Mouse (Mus musculus): ENCODE measurements around the gene Prkar2b.
"Not testable (repeated sequence)": the region's sequence is repeated elsewhere in the genome, so short reads cannot be mapped to it uniquely, and the experiment has no call there.

The Prkar2b gene

DNA sequence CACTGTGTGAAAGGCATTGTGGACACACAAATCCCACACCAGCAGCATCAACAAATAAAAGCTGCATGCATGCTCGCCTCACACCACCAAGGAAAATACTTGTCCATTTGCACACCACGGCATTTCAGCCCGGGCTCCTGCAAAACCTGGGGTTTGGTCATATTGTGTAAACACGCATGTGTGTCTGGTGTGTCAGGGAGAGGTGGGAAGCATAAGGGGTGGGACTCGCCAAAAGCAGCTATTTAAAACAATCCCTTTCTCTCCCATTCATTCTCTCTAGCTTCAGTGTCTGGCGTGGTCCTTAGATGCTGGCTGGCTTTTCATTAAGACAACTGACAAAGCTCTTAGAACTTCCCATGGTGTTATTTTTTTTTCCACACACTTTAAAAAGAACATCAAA, 1.4 kb downstream of the Prkar2b start:
- DNase-seq (ENCODE audit: low spot score) = no peak

DNA sequence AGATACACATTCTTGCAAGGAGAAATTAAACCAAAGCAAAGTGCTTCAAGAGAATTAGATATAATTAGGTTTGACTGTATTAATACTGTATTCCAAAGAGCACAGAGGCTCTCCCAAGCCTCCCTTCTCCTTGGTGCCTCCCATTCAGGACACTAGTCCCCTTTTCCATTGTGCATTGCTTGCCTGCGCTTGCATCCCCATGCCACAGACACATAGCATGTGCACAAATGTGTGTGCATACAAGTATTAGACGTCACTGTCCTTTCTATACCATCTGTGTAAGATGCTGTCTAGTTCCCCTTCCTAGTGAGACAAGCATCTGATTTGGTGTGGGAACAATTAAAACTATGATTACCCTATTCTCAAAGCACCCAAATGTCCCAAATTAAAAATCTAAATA, 2.0 kb downstream of the Prkar2b start:
- DNase-seq (ENCODE audit: low spot score) = no peak

DNA sequence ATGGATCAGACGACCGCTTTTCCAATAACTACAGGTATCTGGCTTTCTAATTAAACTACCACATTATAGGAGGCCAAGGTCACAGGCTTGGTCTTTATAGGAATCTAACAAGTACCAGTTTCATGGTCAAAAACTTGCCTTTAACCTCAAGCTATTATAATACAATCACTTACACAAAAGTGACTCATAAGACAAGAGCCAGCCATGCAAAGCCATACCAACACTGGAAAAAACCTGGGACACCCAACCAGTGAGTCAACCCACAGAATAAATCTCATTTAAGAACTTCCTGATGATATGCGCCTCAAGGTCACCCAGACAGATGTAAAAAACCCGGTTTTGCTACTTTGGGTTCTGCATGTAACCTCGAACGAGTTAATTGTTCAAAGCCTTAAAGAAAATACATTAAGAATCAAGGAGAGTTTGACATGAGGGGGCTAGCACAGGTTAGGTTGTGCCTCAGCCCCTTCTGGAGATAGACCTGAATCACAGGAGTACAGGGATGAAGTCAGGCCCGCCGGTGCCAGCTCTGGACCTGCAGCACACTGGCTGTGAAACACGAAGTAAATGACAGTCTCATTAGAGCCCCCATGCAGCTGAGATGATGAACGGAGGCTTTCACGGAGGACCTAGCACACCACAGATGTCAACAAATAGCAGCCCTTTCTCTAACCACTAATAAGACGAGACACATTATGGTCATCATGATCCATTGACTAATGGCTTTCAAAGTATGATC, 3.5 kb downstream of the Prkar2b start:
- DNase-seq (ENCODE audit: low spot score) = no peak

DNA sequence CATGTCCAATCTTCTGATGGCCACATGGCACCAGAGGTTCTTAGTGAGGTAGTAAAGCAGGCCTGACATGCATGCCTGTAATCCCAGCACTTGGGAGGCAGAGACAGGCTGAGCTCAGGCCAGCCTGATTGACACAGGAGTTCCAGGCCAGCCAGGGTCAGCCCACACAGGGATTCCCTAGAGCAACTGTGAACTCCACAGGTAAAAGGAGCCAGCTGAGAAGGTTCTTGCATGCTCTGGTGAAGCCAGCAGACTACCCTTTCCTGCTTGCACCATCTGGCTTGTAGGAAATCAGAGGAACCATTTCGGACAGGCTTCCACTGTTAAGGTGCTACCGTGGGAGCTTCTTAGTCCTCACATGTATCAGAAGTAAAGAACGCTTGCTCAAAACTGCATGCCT, 5.3 kb downstream of the Prkar2b start:
- DNase-seq (ENCODE audit: low spot score) = no peak

DNA sequence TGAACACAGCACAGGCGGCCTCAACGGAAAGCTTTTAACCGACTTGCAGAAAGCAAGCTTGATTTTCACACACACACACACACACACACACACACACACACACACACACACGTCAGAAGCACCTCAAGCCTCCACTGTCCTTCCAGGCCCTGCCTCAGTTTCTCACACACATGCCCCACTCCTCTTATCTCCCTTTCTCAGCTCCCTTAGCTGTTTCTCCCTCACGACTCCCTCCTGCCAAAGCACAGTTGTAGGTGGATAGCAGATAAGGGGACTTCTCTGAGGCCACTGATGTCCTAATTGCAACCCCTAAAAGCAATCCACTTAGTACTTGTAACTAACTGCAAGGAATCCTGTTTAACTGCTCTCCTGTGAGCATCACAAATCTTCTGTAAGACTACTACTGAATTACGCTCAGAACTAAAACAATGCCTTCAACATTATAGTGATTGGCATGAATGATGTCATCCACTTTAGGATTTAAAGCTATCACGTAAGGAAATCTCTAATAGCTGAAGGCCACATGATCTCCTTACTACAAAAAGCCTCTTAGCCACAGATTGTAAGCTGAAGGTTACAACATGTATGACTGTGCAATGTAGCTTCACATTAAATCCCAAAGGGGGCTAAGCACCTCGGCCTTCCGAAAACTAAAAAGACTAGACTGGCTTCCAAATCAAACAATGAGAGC, 6.5 kb downstream of the Prkar2b start:
- DNase-seq (ENCODE audit: low spot score) = no peak

DNA sequence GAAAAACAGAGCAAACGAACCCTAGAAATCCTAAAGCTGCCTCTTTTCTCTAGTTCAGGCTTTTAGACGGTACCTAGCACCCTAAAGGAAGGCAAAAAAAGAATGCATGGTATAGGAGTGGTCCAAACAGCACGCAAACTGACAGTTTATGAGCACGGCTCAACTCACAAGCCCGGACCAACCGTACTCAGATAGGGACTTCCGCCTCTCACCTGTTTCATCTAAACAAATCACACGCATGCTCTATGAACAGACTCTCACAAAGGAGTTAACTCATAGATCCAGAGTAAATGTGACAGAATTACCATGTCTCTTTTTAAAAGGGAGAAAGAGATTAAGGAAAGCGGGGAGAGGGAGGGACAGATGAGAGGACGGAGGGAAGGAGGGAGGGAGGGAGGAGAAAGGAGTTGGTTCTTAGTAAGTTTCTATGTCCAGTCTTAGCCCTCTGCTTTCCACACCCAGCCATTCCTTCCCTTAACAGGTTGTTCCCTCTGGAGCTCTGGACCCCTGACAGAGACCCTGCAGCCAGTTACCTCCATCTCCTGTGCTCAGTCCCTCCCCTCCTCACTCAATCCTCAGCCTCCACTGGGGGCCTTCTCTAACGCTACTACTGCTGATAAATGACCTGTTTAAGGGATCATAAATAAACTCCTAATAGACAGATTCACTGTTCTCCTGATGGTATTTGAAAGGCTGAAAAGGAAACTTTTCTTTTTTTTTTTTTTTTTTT, 7.3 kb downstream of the Prkar2b start:
- DNase-seq (ENCODE audit: low spot score) = no peak

DNA sequence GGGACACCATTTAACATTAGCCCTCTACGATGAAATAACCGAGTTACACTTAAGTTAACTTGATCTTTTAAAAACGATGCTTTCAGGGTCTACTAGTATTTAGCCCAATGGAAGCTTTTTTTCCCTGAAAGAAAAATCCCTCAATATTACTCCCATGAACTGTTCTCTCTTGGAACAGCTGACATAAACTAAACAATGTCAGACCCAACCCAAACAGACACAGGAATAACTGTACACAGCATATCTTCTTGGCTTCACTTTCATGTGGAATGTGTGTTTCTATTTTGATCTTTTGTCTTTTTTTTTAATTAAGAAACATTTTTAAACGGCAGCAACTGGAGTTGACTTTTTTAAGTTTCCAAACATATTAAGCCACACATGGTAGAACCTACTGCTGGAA, 8.2 kb downstream of the Prkar2b start:
- no peak for DNase-seq (ENCODE audit: low spot score)

DNA sequence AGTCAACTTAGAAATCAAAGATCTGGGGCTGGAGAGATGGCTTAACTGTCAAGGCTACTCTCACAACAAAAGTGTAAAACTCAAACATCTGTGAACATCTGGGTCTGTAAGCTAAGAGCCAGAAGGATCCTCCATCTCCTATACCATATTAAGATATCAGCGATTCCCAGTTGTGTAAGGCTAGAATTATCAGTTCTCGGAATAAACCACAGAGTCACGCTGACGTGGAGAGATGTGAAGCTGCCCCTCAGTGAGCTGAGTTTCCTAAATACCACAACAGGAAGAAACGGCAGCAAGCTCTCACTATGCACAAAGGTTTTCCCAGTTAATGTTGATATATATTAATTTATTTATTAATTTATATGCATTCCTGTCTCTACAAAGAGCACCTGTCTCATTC, 10.9 kb downstream of the Prkar2b start:
- no peak for DNase-seq (ENCODE audit: low spot score)

DNA sequence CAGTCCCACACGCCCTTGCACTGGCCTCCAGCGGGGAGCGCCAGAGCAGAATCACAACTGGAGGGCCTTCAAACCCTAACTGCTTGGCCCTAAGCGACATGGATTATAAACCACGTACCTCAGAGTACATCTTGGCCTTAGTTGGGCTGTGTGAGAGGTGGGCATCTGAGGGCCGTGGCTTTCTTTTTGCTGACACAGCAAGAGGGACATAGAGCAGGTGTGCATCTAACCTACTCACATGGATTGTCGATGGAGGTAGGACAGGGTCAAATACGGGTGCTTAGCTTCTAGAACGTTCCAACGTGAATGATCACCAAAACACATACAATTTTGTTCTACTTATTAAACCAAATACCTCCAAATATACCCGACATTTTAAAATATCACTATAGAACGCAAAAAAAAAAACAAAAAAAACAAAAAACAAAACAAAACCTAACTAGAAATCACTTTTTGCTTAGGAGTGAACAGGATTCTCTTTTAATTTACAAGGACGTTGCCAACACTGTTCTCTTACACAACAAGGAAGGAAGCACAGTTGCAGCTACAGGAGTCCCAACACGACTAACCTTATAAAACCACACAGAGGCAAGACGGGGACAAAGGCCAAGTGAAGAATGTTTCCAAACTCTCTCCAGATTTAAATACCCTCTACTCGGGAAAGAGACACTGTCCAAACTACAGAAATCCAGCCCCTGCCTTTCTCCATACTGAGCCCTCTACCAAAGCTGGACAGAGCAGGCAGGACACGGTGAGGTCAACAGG, 15.3 kb downstream of the Prkar2b start:
- no peak for DNase-seq (ENCODE audit: low spot score)

DNA sequence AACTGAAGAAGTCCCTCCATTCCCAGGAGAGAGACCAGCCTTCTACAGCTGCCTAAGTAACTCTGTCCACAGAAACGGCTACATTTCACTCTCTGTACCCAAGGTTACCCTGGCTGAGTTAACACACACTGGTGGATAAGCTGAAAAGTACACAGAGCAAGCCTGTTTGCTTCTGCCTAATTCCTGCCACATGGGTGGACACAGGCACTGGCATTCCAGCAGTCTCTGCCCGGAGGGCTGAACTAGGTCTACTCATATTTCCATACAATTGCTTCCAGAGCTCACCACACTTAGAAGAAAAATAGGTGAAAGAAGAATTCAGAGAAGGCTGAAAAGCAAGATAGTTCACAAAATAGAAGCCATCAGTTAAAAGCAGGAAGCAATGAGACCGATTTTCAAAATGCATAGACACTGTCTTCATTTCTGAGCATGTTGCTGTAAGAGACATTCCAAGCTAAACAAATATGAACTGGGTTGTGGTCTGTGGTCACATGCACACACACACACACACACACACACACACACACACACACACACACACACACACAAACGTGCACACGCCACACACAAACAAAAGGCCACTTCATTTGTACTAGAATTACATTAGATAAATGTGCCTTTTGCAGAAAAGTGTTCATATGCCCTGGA, 16.5 kb downstream of the Prkar2b start:
- DNase-seq (ENCODE audit: low spot score) = no peak

DNA sequence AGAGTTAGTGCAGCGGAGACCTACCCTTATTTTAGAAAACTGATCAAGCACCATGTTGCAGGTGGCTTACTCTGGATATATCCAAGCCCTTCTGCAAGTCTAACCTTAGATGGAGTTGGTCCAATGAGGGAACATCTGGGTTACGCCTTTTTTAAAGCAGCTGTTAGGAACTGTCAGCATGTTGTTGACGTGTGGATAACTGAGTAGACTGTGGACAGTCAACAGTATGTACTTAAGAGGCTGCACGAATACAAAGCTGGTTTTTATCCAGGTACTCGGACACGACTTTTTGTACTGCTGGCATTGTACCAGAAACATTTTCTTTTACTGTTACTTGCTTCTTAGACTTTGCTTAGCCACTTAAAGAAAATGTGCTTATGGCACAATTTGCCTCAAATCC, 27.6 kb downstream of the Prkar2b start:
- DNase-seq (ENCODE audit: low spot score) = no peak

DNA sequence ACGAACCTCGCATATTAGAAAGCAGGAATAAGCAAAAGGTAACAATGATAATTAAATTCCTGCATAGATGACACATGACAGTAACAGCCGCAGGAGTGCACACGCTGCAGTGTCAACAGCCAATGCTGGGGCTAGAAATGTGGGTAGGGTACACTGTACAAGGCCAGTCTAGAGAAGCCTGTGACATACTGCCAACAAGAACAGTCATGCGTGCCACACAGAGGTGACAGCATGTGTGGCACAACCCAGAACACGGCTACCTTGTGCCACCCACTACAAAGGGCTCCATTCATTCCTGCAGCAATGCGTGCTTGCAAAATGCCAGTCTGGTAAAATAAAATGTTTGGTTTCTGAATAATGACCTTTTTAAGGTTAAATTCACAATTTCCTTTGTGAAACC, 28.2 kb downstream of the Prkar2b start:
- no peak for DNase-seq (ENCODE audit: low spot score)

DNA sequence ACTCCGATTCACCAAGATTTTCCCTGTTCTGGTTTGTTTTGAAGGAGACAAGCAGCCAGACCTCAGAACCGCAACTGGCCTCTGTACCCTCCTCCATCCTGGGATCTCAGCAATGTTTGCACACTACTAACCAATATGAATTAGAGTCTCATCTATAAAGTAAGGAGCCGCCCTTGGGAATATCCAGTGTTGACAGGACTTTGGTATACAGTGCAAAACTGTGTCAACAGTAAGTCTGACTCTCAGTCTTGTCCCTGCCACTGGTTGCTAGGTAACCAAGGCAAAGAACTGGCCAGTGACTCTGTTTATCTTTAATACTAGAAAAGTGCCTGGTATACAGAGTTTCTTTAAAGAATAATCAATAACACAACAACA, 42.7 kb downstream of the Prkar2b start:
- DNase-seq (ENCODE audit: low spot score) = no peak

DNA sequence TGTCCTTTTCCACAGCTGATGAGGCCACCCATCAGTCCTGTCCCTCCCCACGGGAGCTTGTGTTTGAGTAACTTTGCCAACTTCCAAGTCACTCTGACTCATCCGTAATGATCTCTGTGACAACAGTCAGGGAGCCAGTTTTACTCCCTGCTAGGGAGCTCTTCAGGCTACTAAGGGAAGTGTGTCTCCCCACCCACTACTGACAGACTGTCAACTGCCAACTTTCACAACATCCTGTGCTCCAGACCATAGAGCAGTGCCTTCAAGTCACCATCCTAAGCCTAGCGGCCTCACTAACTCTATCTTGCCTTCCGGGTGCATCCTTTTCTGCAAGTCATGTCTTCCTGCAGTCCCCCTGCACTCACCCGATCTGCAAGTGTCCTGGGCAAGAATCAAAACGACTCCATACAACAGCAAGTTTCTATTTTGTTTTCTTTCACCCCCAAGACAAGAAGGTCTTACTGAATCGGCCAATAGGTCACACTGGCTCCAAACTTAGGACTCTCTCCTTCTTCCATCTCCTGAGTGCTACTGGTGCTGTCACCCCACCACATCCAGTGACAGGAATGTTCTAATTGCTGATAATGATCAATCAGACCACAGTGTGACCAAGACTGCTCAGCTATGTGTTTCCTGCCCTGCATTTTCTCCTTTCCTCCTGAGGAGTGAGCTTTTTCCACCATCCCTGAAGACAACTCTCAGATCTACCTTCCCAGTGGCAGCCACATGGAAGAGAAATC, 43.3 kb downstream of the Prkar2b start:
- no peak for DNase-seq (ENCODE audit: low spot score)

DNA sequence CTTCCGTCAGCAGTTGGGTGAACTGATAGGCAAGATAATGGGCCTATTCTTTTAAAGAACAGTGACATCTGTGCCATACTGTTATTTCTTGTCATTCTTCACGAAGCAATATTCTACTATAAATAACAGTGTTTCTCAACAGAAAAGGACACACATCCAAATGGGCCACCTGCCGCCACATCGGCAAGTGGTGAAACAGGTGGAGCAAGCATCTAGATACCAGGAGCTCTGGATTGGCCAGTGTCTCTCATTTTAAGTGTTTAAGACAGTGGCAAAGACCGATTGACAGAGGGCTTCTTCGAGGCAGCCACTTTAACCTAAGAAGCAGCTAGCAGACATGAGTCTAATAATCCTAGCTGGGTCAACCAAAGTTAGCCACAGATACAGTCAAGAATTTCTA, 44.6 kb downstream of the Prkar2b start:
- no peak for DNase-seq (ENCODE audit: low spot score)

DNA sequence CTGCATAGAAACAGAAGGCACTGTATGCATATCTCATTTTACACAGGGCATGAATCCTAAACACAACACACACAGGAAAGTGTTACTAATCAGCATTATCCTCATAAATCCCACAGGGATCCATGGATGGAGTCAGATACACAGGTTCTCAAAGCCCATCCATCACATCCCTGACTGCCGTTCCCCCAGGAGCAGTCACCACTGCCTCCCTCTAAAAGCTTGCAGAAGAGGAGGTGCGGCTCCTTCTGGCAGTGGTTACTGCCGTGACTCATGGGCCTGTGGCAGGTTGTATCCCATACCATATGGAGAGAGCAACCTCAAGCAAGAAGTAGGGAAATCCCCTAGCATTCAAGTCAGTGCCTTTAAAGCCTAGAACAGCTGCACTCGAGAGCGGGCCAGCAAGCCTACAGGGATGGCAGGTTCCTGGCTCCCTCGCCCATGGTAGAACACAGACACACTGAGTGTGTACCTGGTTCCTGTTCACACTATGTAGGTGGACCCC, 45.8 kb downstream of the Prkar2b start:
- DNase-seq (ENCODE audit: low spot score) = no peak

DNA sequence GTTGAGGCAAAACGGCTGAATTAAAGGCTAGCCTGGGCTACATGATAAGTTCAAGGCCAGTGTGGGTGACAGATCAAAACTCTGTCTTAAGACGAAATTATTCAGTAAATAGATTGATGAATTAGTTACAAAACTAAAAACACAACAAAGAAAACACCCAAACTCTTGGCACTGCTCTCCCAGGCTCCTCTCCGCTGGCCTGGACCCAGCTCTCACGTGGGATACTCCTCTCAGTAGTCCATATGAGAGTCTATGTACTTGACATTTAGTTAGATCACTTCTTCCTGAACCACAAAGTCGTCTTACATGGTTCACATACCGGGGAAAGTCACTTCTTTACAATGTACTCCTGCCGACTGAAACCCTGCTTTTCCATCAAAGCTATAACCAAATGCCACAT, 46.3 kb downstream of the Prkar2b start:
- DNase-seq (ENCODE audit: low spot score) = no peak

DNA sequence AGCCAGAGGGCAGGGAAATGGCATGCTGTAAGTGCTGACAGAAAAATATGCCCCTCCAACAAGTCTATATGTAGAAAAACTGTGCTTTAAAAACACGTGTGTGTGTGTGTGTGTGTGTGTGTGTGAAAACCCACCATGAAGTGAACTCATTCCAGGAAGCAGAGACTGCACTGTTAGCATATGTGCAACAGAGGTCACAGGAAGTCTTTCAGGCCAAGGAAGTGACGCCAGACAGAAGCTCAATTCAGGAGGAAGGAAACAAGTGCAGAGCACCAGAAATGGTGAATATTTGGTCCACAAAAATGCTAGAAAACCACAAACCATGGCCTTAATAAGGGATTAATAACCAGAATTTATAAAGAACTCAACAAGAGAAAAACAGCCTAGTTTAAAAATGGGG, 48.9 kb downstream of the Prkar2b start:
- DNase-seq (ENCODE audit: low spot score) = no peak

DNA sequence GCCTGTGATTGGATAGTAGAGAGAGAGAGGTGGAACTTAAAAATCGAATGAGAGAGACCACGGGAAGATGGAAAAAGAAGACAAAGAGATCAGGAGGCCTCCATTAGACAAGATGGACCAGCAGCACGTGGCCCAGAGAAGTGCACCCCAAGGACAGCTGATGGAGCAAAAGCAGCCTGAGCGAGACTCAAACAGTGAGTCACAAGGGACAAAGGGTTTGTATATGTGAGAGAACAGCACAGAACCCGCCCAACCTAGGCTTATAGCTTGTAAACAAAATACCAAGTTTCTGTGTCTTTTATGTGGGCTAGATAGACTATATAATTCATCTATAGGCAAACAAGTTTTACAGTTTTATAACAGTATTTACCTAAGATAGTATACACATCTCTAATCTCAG, 50.0 kb downstream of the Prkar2b start:
- DNase-seq (ENCODE audit: low spot score) = no peak

DNA sequence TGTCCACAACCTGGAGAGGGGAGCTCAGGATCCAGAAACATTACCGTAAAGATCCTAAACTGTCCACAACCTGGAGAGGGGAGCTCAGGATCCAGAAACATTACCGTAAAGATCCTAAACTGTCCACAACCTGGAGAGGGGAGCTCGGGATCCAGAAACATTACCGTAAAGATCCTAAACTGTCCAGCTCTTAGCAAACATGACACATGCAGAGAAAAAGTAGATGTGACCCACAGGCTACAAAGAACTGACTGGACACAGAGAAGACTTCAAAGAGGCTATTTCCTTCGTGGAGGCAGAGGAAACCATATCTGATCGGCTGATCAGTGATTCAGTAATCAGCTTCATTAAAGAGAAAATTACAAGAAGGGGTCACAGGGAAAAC, 51.1 kb downstream of the Prkar2b start:
- DNase-seq (ENCODE audit: low spot score) = not testable (repeated sequence)
